Mouse (Mus musculus): ENCODE results near the gene Ephx4. TPM values are rescaled to one million over a fixed set of nuclear protein-coding genes. Genes with fewer than 3 reads are reported as not detected.

The Ephx4 gene
- total and polyA plus RNA-seq, 3 experiments, result 0.81 TPM; not detected in 2

- Histone ChIP-seq H3K36me3 (replicated peaks in 1 of 2; ENCODE audit: control insufficient read depth in 1 of 2, insufficient read depth in 1 of 2, low read length in 1 of 2) (no peaks in the 10 kb centered on the region), H3K27me3 (replicated peaks) (no peaks in the 10 kb centered on the region), H3K27ac (ENCODE audit: insufficient read depth, low read depth) (no peak overlapping the region), H3K79me2 (replicated peaks; ENCODE audit: control insufficient read depth, extremely low read depth, insufficient read depth, poor library complexity, severe bottlenecking) (no peaks in the 10 kb centered on the region), H3K9ac (ENCODE audit: insufficient read depth, low read depth) (no peak overlapping the region), H3K4me1 (ENCODE audit: control insufficient read depth in 1 of 2, insufficient read depth in 2 of 2) (no peaks in the 10 kb centered on the region), H3K4me3 (replicated peaks in 1 of 3; ENCODE audit: low read depth in 2 of 3, low read length in 2 of 3, poor library complexity in 1 of 3) (no peak overlapping the region), H3K4me2 (ENCODE audit: insufficient read depth, low read depth, poor library complexity, severe bottlenecking) (no peak overlapping the region), H3K9me3 (replicated peaks; ENCODE audit: low read length) (no peaks in the 10 kb centered on the region)
- dilution Hi-C loops (cut with MboI; ENCODE audit: extremely low pct_ligation_motif_present, extremely low pct_unique_long_range_greater_than_20kb, low sequenced_read_pairs), result no loop called here
- no peak for DNase-seq (ENCODE audit: extremely low read depth)
- no peak for TF ChIP-seq POLR2A (IDR thresholded peaks at IDR 0.05; ENCODE audit: low read depth, low read length)
- no peak for TF ChIP-seq MEF2A (IDR thresholded peaks at IDR 0.05; ENCODE audit: borderline replicate concordance, low read depth, low read length)
- no peak for TF ChIP-seq ELF1 (IDR thresholded peaks at IDR 0.05; ENCODE audit: low read depth, low read length)
- no peak for TF ChIP-seq SIN3A (IDR thresholded peaks at IDR 0.05; ENCODE audit: low read length)
- TF ChIP-seq POLR2AphosphoS2 (IDR thresholded peaks at IDR 0.05; ENCODE audit: low read depth, low read length), result no peak
- TF ChIP-seq E2F4 (IDR thresholded peaks at IDR 0.05; ENCODE audit: insufficient replicate concordance, low read depth, low read length), result no peak
- TF ChIP-seq TCF12 (IDR thresholded peaks at IDR 0.05; ENCODE audit: low read depth, low read length), result no peak
- no peak for TF ChIP-seq MYC (IDR thresholded peaks at IDR 0.05; ENCODE audit: low read depth, low read length)
- TF ChIP-seq ZMIZ1 (IDR thresholded peaks at IDR 0.05; ENCODE audit: low read depth, low read length), result no peak
- no peak for TF ChIP-seq GABPA (IDR thresholded peaks at IDR 0.05; ENCODE audit: insufficient replicate concordance, low read depth, low read length)
- no peak for TF ChIP-seq JUN (IDR thresholded peaks at IDR 0.05; ENCODE audit: insufficient read depth, low read depth, low read length)
- TF ChIP-seq MAX (IDR thresholded peaks at IDR 0.05; ENCODE audit: low read length), result no peak
- in situ Hi-C loops (cut with MboI; ENCODE audit: low pct_ligation_motif_present, low pct_unique_long_range_greater_than_20kb, low sequenced_read_pairs), result no loop called here
These were observed 7.8 kb downstream of the Ephx4 start for GRCm38 (mm10) chr5:107410305-107410704.

- TF ChIP-seq CTCF (conservative IDR thresholded peaks at IDR 0.05 in 1 of 2, IDR thresholded peaks at IDR 0.05 in 1 of 2; ENCODE audit: low read depth in 2 of 2, low read length in 2 of 2) (no peak), SIN3A (IDR thresholded peaks at IDR 0.05; ENCODE audit: low read length) (no peak), GABPA (IDR thresholded peaks at IDR 0.05; ENCODE audit: insufficient replicate concordance, low read depth, low read length) (no peak), E2F4 (IDR thresholded peaks at IDR 0.05; ENCODE audit: insufficient replicate concordance, low read depth, low read length) (no peak), ZNF384 (IDR thresholded peaks at IDR 0.05; ENCODE audit: low read depth, low read length) (no peak), MAFK (IDR thresholded peaks at IDR 0.05; ENCODE audit: insufficient replicate concordance, low read length) (no peak), MYC (IDR thresholded peaks at IDR 0.05; ENCODE audit: low read depth, low read length) (no peak), POLR2A (IDR thresholded peaks at IDR 0.05; ENCODE audit: low read depth, low read length) (no peak), HCFC1 (IDR thresholded peaks at IDR 0.05; ENCODE audit: low read depth, low read length) (no peak), JUN (IDR thresholded peaks at IDR 0.05; ENCODE audit: insufficient read depth, low read depth, low read length) (no peak), USF2 (conservative IDR thresholded peaks at IDR 0.05; ENCODE audit: low read depth, low read length) (no peak), ZMIZ1 (IDR thresholded peaks at IDR 0.05; ENCODE audit: low read depth, low read length) (no peak), TCF12 (IDR thresholded peaks at IDR 0.05; ENCODE audit: low read depth, low read length) (no peak), MXI1 (IDR thresholded peaks at IDR 0.05; ENCODE audit: low read depth, low read length) (no peak), TBP (conservative IDR thresholded peaks at IDR 0.05; ENCODE audit: low read depth, low read length) (no peak), ZKSCAN1 (IDR thresholded peaks at IDR 0.05; ENCODE audit: borderline replicate concordance, low read depth, low read length) (no peak), USF1 (IDR thresholded peaks at IDR 0.05; ENCODE audit: low read depth, low read length) (no peak), KAT2A (IDR thresholded peaks at IDR 0.05; ENCODE audit: insufficient replicate concordance, low read length) (no peak)
- Histone ChIP-seq H3K4me3 (replicated peaks in 1 of 3; ENCODE audit: low read depth in 2 of 3, low read length in 2 of 3, poor library complexity in 1 of 3) (no peak overlapping the region), H3K9ac (ENCODE audit: insufficient read depth, low read depth) (no peak overlapping the region), H3K27ac (ENCODE audit: insufficient read depth, low read depth) (no peak overlapping the region), H3K27me3 (replicated peaks) (no peaks in the 10 kb centered on the region), H3K4me2 (ENCODE audit: insufficient read depth, low read depth, poor library complexity, severe bottlenecking) (no peak overlapping the region), H3K36me3 (replicated peaks in 1 of 2; ENCODE audit: control insufficient read depth in 1 of 2, insufficient read depth in 1 of 2, low read length in 1 of 2) (no peaks in the 10 kb centered on the region), H3K4me1 (ENCODE audit: control insufficient read depth in 1 of 2, insufficient read depth in 2 of 2) (no peaks in the 10 kb centered on the region), H3K9me3 (replicated peaks; ENCODE audit: low read length) (no peaks in the 10 kb centered on the region), H3K79me2 (replicated peaks; ENCODE audit: control insufficient read depth, extremely low read depth, insufficient read depth, poor library complexity, severe bottlenecking) (no peaks in the 10 kb centered on the region)
- DNase-seq (ENCODE audit: extremely low read depth), result no peak
- in situ Hi-C loops (cut with MboI; ENCODE audit: low pct_ligation_motif_present, low pct_unique_long_range_greater_than_20kb, low sequenced_read_pairs), result no loop called here
- dilution Hi-C loops (cut with MboI; ENCODE audit: extremely low pct_ligation_motif_present, extremely low pct_unique_long_range_greater_than_20kb, low sequenced_read_pairs), result no loop called here
These were observed 8.8 kb downstream of the Ephx4 start for GRCm38 (mm10) chr5:107411326-107411725.

Data from CH12.LX (cell line).